Mouse (Mus musculus) brown adipose tissue, adult 24 weeks (tissue): ENCODE results near the gene Ttll1. TPM values are rescaled to one million over a fixed set of nuclear protein-coding genes. Genes with fewer than 3 reads are reported as not detected.

Source experiments
- H3K27ac ChIP-seq: fragments of 200-500 bp; replicated peaks from 2 replicates; pipeline ENCODE4 v1.5.1; 2012; ENCODE audit warnings: low read depth, mild to moderate bottlenecking, low read length
- H3K4me1 ChIP-seq: fragments of 200-500 bp; 2 replicates; pipeline ENCODE4 v1.6.1; 2012; ENCODE audit warnings: low read length, mixed read lengths; ENCODE audit not compliant: control insufficient read depth, insufficient read depth, insufficient read length
- H3K4me3 ChIP-seq: fragments of 200-500 bp; 2 replicates; pipeline ENCODE4 v1.5.1; 2012; ENCODE audit warnings: low read depth, mild to moderate bottlenecking, low read length, moderate library complexity; ENCODE audit not compliant: insufficient read depth
- polyA plus RNA-seq: library from polyadenylated mRNA; stranded (reverse); fragments of >200 nt; gene quantifications from 2 replicates; pipeline ENCODE4 v1.2.4, GENCODE M21; 2012; ENCODE audit not compliant: missing spikeins, insufficient read depth, insufficient read length

Gene Ttll1
- polyA plus RNA-seq, 1 experiment = 6.0 TPM

GRCm38 (mm10) chr15:83444425-83444824 lies 66.3 kb downstream of the Ttll1 start:
- Histone ChIP-seq H3K27ac (no peak overlapping the region), H3K4me3 (no peak overlapping the region), H3K4me1 (peaks cover 55% of the 10 kb centered on the region)

GRCm38 (mm10) chr15:83442495-83443037 lies 68.1 kb downstream of the Ttll1 start:
- Histone ChIP-seq H3K27ac (0 out of 2 replicates have a peak overlapping the region, but pooled peaks have one; percentile 11), H3K4me3 (no peak overlapping the region)

GRCm38 (mm10) chr15:83440726-83441125 lies 70.0 kb downstream of the Ttll1 start:
- Histone ChIP-seq H3K27ac (no peak overlapping the region), H3K4me3 (no peak overlapping the region), H3K4me1 (peaks cover 42% of the 10 kb centered on the region)

More at GRCm38 (mm10) chr15:83442495-83443037, 68.1 kb downstream of the Ttll1 start:
- H3K4me1 ChIP-seq = peaks cover 49% of the 10 kb centered on the region

GRCm38 (mm10) chr15:83436541-83436940 lies 74.2 kb downstream of the Ttll1 start:
- H3K4me1 ChIP-seq = peaks cover 37% of the 10 kb centered on the region
- H3K4me3 ChIP-seq = no peak overlapping the region
- H3K27ac ChIP-seq = no peak overlapping the region

- Histone ChIP-seq H3K27ac (peak overlapping the region; percentile 39), H3K4me3 (no peak overlapping the region)
These were observed 75.2 kb downstream of the Ttll1 start for GRCm38 (mm10) chr15:83435324-83436090.

GRCm38 (mm10) chr15:83434692-83435091 lies 76.0 kb downstream of the Ttll1 start:
- Histone ChIP-seq H3K27ac (peak overlapping the region; percentile 35), H3K4me1 (peaks cover 38% of the 10 kb centered on the region), H3K4me3 (no peak overlapping the region)

More at GRCm38 (mm10) chr15:83435324-83436090, 75.2 kb downstream of the Ttll1 start:
- H3K4me1 ChIP-seq = peaks cover 36% of the 10 kb centered on the region

Other genes with a start within 250 kb of the Ttll1 start
- gene Arfgap3, start 160.6 kb downstream of the Ttll1 start, polyA plus RNA-seq = 6.4 and 12.2 TPM in 2 replicates
- gene Pacsin2, start 46.3 kb downstream of the Ttll1 start, polyA plus RNA-seq = 42.5 and 50.0 TPM in 2 replicates
- 4.1 TPM in 1 of 2 replicates, not detected in the other for gene Bik, start 16.0 kb upstream of the Ttll1 start, polyA plus RNA-seq
- gene Tspo, start 52.7 kb upstream of the Ttll1 start, polyA plus RNA-seq = 723 and 770 TPM in 2 replicates
- 29.1 and 29.6 TPM in 2 replicates for gene Mcat, start 52.9 kb upstream of the Ttll1 start, polyA plus RNA-seq
- gene Ttll12, start 84.3 kb upstream of the Ttll1 start, polyA plus RNA-seq = 7.0 and 7.7 TPM in 2 replicates
- gene Scube1, start 214.1 kb upstream of the Ttll1 start, polyA plus RNA-seq = not detected in 2 replicates